Mouse (Mus musculus): ENCODE measurements around the gene Ooep. TPM values are rescaled to one million over a fixed set of nuclear protein-coding genes. Genes with fewer than 3 reads are reported as not detected.

Ooep gene
- polyA plus RNA-seq (2012; ENCODE audit: low replicate concordance) = not detected in 2 replicates

DNA sequence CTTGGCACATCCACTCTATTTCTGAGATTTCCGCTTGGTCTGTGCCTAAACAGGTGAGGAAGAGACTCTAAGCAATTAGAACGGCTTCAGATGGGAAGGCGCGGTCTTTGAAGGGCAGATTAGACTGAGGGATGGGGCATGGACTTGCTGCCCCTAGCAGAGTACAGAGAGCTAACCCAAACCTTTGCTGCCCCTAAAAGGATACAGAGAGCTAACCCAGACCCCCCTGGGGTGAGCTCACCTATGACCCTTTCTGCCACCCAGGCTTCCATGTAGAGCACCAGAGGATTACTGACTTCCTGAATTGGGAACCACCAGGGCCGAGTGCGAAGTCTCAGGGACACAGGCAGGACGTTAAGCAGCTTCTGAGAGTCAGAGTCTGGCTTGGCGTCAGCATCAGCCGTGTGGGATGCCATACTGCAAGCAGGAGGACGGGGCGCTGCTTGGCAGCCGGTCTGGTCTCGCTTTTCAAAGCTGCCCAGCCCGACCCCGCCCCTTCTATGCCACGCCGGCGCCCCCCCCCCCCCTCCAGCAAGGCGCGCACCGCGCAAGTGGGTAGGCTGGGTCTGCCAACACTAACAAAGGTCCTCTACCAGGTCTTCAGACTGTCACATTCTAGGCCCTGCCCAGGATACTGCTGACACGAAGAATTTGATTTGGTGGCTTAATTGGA is at the start of gene Ooep:
TSS of gene Ooep (minus strand) at position 613 of the 673 bp plus-strand sequence.

DNA sequence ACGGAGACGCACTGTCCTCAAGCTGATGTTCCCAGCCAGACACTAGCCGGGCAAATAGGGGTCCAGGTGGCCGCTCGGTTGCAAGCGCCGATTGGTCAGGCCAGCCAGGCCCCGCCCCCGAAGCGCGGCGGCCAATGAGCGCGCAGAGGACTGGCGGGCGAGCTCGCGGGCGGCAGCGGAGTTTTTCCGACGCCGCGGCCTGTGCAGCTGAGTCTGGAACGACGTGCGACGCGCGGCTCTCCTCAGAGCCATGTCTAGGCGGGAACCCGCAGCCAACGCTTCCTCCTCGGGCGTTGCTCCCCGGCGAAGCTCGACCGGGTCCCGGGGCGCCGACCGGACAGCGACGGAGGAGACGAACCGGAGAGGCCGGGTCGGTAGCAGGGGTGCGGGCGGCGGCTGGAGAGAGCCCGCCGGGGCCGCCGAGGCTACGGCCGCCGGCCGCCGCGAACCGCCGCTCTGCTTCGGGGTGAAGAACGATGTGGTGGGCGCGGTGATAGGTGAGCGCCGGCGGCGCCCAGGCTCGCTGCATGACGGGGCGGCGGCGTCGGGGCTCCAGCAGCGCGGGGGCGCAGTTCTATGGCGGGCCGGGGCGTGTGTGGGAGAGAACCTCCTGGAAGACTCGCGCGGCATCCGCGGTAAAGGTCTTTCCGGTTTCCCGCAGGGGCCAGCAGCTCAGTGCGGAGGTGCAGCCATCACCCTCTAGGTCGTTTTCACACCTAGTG is 17.3 kb upstream of the Ooep start, which contains the start of gene Ddx43:
TSS of gene Ddx43 (plus strand) at position 148 of the 722 bp plus-strand sequence.

DNA sequence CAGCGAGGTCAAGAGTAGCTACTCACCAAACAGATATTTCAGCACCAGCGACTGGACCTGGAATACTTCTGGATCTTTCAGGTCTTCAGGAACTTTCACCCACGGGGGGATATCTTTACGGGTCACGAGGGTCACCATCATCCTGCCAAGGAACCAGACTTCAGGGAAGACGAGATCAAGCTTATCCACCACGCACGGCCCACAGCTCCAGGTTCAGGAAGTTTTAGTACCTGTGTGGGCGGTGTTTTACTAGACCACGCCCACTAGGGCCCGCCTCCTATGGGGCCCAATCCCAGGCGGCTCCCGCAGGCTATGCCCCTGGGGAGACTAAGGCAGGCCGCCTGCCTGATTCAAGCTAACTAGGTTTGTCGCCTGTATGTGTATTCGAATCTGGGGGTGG is 10.6 kb downstream of the Ooep start, which contains the start of gene Dppa5a:
TSS of gene Dppa5a (minus strand) at position 219 of the 400 bp plus-strand sequence.

DNA sequence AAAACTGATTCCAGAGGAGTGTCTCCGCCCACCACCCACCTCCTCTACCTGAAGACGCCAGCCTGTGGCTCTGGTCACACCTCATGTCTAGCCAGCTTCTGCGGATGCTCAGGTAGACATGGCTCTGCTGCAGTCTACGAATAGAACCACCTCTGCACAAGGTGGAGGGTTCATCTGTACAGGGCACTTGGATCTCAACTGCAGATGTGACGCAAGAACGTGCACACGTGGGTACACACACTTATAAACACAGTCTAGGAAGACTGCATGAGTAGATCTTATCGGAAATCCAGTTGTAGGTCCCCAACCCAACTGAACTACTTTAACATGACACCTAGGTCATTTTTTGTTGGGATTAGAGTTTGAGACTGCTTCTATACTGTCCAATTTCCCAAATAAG is 22.9 kb downstream of the Ooep start, which contains the start of gene Gsta2:
TSS of gene Gsta2 (minus strand) at position 178 of the 400 bp plus-strand sequence.

DNA sequence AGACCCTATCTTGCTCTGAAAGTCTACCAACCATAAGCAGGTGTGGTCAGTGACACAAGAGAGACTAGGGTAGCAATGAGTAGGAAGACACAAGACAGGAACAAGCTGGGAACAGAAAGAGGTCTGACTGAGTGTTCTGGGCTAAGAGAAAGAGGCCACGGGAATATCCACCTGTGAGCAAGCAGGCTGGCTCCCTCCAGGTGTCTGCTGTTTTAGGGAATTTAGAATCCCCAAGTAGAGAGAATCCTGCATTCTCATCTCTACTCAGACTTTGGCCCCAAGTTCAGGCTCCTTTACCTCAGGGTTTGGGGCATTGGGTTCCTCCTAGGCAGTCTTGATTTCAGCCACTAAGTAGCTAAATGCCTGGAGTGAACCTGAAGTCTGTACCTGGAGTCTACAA is 51.2 kb downstream of the Ooep start, which contains the start of gene Omt2b:
TSS of gene Omt2b (plus strand) at position 301 of the 400 bp plus-strand sequence.

Other genes with a start within 250 kb of the Ooep start
- gene Gsta4, start 196.0 kb downstream of the Ooep start, polyA plus RNA-seq (2012; ENCODE audit: low replicate concordance) = 0.25 TPM in 1 of 2 replicates, not detected in the other
- gene Gsta1, start 148.1 kb downstream of the Ooep start, polyA plus RNA-seq (2012; ENCODE audit: low replicate concordance) = not detected in 2 replicates
- not detected in 2 replicates for gene Gm3776, start 121.6 kb downstream of the Ooep start, polyA plus RNA-seq (2012; ENCODE audit: low replicate concordance)
- not detected in 2 replicates for gene Gm10639, start 88.8 kb downstream of the Ooep start, polyA plus RNA-seq (2012; ENCODE audit: low replicate concordance)
- not detected in 2 replicates for gene Omt2a, start 63.9 kb downstream of the Ooep start, polyA plus RNA-seq (2012; ENCODE audit: low replicate concordance)
- gene Omt2b, start 51.1 kb downstream of the Ooep start, polyA plus RNA-seq (2012; ENCODE audit: low replicate concordance) = 0.23 TPM in 1 of 2 replicates, not detected in the other
- not detected in 2 replicates for gene Gsta2, start 22.9 kb downstream of the Ooep start, polyA plus RNA-seq (2012; ENCODE audit: low replicate concordance)
- gene Dppa5a, start 10.5 kb downstream of the Ooep start, polyA plus RNA-seq (2012; ENCODE audit: low replicate concordance) = not detected in 2 replicates
- gene Ddx43, start 17.1 kb upstream of the Ooep start, polyA plus RNA-seq (2012; ENCODE audit: low replicate concordance) = 0.08 TPM in 1 of 2 replicates, not detected in the other
- gene Cgas, start 64.5 kb upstream of the Ooep start, polyA plus RNA-seq (2012; ENCODE audit: low replicate concordance) = 3.6 and 4.6 TPM in 2 replicates
- 32.5 and 40.6 TPM in 2 replicates for gene Mto1, start 69.5 kb upstream of the Ooep start, polyA plus RNA-seq (2012; ENCODE audit: low replicate concordance)
- 0.47 and 1.4 TPM in 2 replicates for gene Gm17324, start 70.1 kb upstream of the Ooep start, polyA plus RNA-seq (2012; ENCODE audit: low replicate concordance)
- gene Eef1a1, start 110.4 kb upstream of the Ooep start, polyA plus RNA-seq (2012; ENCODE audit: low replicate concordance) = 232 and 331 TPM in 2 replicates
- 0.84 and 3.2 TPM in 2 replicates for gene Slc17a5, start 209.3 kb upstream of the Ooep start, polyA plus RNA-seq (2012; ENCODE audit: low replicate concordance)
- not detected in 2 replicates for gene Cd109, start 236.8 kb upstream of the Ooep start, polyA plus RNA-seq (2012; ENCODE audit: low replicate concordance)

Measured in leukemia stem cell, adult 10-12 weeks (primary cell).